Mouse (Mus musculus): Measurements from ENCODE around the gene Txlna. TPM values are rescaled to one million over a fixed set of nuclear protein-coding genes. Genes with fewer than 3 reads are reported as not detected.

The Txlna gene
- 10 to 100 TPM; 61.0 to 69.8 TPM for total RNA-seq (2021)
- long read RNA-seq, experiment 1, full-length matches to known transcripts = 37 of 60 reads
- long read RNA-seq, experiment 1, partial matches to known transcripts = 5 of 60 reads
- long read RNA-seq, experiment 1, other reads (novel, unspliced or antisense) = 18 of 60 reads
- long read RNA-seq, experiment 2, full-length matches to known transcripts = 10 of 14 reads
- long read RNA-seq, experiment 2, partial matches to known transcripts = 1 of 14 reads
- long read RNA-seq, experiment 2, other reads (novel, unspliced or antisense) = 3 of 14 reads

GRCm38 (mm10) chr4:129640638-129641467 is at the start of gene Txlna:
TSS of gene Txlna (minus strand) at chr4:129641065.
- peak; percentile 97 to 98 for DNase-seq

- DNase-seq = no peak
Measured at GRCm38 (mm10) chr4:129684531-129684930, 43.7 kb upstream of the Txlna start.

DNA sequence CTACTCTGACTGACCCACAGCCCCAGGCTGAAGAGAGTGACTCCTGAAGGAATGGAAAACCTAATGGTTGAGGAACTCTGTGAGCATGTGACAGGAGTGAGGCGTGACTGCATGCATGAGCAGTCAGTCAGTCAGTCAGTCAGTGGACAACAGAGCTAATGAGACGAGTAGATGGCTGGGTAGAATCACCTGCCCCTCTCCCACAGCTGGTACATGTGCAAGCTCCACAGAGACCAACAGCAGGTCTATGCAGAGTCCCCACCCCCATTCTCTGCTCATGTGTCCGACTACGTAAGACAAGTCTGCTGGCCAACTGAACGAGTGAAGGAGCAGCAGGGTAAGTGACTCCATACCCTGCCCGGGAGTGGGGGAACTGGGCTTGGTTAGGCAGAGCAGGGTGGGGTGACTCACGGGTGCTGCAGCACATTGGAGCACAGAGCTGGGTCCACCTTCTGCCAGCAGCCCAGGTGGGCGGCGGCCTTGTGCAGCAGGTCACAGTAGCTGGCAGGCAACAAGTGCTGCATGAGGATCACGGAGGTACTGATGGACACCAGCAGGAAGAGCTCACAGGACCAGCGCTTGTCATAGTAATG is 43.1 kb upstream of the Txlna start:
- DNase-seq = no peak

GRCm38 (mm10) chr4:129681837-129682236 is 41.0 kb upstream of the Txlna start:
- no peak for DNase-seq

- no peak for DNase-seq
Measured at GRCm38 (mm10) chr4:129672878-129673449, 32.1 kb upstream of the Txlna start.

GRCm38 (mm10) chr4:129672083-129672877 is 31.4 kb upstream of the Txlna start, which contains the start of gene Kpna6:
TSS of gene Kpna6 (minus strand) at chr4:129672767.
- DNase-seq = peak; percentile 92 to 93

DNA sequence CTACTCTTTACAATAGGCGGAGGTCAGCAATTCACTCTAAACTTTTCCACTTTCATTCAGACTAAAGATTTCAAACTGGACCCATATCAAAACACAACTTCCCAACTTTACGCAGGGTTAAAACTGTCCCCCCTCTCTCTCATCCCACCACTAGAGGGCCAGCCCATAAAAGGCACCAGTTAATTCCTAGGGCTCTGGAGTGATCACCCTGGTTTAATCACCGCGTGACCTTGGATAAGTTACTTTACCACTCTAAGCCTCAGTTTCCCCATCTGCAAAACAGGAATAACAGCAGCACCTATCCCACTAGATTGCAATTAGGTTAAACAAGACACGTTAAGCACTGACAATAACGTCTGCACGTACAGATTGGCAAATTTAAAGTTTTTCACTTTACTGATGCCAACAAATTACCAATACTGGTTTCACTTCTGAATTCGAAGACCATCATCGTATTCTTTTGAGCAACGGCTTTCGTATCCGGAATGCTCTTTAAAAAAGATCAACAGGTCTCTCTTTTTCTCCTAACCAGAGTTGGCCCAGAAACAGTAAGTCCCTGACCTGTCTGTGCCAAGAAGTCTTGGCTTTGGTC is 30.7 kb upstream of the Txlna start:
- DNase-seq = peak; percentile 50 to 69

- DNase-seq = no peak
Measured at GRCm38 (mm10) chr4:129662255-129662813, 21.5 kb upstream of the Txlna start.

GRCm38 (mm10) chr4:129661584-129661983 is 20.7 kb upstream of the Txlna start:
- no peak for DNase-seq

- DNase-seq = no peak
Measured at GRCm38 (mm10) chr4:129654770-129655169, 13.9 kb upstream of the Txlna start.

DNA sequence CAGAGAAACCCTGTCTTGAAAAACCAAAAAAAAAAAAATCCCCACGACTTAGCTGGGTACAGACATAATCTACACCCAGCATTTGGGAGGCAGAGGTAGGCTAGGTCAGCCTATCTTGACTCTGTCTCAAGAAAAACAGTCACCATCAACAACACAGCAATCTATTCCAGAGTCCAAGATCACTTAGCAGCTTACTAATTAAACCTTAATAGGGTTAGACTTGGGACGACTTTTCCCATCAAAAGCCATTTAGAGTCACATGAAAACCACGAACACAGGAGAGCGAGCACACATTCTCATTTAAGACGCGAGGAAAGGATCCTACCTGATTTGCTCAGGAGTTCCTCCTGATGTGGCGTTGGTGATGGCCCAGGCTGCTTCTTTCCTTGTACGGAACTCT is 9.5 kb upstream of the Txlna start:
- DNase-seq = no peak

DNA sequence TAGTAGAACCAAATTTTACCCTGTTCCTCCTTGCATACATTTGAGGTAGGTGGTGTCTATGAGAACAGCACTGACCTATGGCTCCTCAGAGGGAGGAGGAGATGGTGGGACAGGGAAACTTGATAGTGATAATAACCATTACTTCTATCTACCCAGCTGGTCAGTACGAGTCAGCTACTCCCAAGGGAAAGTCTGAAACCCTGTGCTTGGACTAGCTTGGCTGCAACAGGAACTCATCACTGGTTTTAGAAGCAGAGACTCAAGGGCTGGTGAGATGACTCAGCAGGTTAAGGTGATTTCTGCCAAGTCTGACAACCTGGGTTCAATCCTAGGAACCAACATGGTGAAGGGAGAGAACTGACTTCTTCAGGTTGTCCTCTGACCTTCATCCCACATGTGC is 7.8 kb upstream of the Txlna start:
- DNase-seq = no peak

DNA sequence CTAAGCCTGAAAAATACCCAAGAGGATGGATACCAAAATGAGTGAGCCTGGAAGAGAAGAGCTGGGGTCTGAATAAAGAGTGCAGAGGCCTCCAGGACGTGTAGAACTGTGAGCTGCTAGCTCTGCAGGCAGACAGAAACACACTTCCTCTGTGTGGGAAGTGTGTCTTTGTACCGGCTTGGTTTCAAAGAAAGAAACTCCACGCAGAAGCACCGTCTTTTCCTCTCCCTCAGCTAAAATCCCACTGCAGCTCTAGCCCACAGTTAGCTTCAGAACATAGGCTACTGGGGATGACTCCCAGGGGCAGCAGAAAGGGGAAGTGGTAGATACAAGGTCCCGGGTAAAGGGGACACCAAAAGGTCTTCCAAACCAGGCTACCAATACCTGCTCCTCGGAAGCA is 4.3 kb upstream of the Txlna start:
- no peak for DNase-seq

DNA sequence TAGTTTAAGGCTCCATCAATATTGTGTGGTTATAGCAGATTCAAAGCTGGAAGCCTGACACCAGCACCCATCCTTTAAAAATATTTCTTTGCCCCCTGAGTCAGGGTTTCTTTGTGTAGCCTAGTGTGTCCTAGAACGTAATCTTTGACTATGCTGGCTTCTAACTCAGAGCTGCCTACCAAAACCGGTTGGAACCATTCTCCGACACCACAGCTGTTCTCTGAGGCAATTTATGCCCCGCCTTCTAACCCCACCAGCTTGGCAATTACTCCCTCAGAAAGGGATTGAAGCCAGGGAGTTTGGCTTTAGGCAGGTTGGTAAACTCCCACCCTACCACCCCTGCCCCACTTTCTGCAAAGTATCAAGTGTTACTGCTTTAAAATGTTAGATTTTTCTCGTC is 891 bp upstream of the Txlna start:
- DNase-seq = no peak

GRCm38 (mm10) chr4:129640101-129640637 is 696 bp downstream of the Txlna start:
- peak; percentile 57 to 68 for DNase-seq

DNA sequence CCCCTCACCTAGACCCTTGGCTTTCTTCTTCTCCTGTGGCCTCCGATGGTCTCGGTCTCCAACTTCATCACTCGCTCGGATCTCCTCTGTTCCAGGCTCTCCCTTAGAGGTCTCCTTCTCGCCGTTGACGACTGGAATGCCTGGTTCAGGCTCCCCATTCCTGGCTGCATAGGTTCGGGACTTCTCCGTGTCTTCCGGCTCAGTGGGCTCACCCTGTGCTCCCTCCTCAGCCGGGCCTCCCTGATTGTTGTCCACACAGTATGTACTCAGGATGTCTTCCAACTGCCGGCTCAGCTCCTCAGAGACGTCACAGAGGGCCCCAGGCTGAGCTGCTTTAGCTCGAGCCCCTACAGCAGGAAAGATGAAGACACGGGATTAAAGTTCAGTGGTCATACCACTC is 1.6 kb downstream of the Txlna start:
- DNase-seq = no peak

DNA sequence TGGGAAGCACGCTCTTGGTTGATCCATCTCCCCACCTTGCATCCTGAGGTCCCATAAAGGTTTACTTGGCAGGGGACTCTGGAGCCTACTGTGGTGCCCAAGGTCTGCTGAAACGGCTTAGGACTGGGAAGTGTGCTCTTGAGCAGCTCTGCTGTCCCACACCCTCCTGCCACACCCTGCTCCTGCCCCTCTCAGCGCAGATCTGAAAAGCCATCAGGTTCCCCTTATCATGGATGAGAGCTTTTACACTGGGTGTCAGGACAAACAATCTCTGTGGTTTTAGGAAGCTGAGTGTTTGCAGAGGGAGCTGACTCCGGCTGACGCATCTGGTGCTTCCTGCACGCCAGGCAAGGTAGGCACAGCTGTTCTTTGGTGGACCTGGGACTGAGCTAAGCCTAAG is 7.0 kb downstream of the Txlna start:
- no peak for DNase-seq

DNA sequence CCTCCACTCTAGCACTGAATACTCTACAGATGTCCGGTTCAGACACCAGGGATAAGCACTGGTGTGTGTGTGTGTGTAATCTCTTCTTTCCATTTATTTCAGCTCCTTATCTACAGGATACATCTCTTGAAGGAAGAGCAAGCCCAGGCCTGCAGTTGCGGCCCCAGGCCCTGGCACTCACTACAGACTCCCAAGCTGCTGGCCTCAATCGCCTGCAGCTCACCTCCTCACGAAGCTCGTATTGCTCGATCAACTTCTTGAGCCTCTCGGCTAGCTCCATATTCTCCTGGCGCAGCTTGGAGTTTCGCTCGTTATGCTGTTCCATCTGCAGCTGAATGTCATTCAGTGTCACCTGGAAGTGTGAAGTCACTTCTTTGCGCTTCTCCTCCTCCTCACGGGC is 9.0 kb downstream of the Txlna start:
- no peak for DNase-seq

DNA sequence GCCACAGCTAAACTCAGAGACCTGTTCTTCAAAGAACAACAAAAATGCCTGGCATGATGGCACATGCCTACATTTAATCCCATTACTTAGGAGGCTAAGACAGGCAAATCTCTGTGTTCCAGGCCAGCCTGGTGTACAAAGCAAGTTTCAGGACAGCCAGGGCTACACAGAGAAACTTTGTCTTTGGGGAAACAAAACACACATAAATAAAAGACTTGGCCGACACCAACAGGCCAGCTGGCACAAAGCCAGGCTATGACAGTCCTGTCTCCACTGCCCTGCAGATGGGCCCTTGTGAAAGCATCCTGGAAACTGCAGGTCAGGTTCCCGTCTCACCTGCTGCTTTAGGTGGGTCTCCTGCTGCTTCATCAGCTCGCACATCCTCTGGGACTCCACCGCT is 9.9 kb downstream of the Txlna start:
- peak; percentile 71 to 80 for DNase-seq

DNA sequence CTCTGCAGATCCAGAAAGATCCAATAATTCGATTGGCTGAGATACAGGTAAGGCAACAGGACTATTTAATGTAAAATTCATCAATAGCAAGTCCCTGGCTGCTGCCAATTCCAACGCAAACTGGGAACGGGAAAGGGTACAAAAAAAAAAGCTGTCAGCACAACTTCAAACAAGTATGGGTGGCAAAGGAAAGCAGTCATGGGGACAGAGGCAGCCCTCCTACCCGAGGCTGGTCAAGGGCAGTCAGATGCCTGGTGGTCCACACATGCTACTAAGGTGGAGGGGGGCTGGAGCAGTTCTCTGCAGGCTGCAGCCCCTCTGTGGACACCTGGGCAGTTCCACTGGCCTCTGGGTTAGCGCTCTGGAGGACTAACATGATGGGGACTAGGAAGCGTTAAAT is 14.8 kb downstream of the Txlna start:
- no peak for DNase-seq

- DNase-seq = no peak
Measured at GRCm38 (mm10) chr4:129625496-129625895, 15.4 kb downstream of the Txlna start.

Measured in adrenal gland, postnatal 36 days (tissue).